Mouse (Mus musculus): ENCODE results near the gene Rgs10. TPM values are rescaled to one million over a fixed set of nuclear protein-coding genes. Genes with fewer than 3 reads are reported as not detected.

Gene Rgs10
- total and polyA plus RNA-seq, 3 experiments = 5.4 to 7.4 (median 6.5) TPM

DNA sequence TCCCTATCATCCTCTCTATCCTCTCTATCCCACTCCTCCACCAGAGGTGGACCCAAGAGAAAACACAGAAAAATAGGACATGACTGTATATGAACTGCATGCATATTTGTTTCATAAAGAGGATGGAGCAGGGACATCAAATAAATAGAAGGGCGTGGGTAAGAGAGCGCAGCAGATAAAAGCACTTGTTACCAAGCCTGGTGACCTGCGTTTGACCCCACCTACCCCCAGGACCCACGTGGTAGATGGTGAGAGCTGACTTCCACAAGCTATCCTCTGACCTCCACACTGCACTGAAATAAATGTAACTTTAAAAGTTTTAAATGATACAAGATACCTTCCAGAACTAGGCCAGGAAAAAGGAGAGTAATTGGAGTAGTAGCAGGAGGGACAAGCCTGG, 24.8 kb downstream of the Rgs10 start:
- TF ChIP-seq MAFK (IDR thresholded peaks at IDR 0.05; ENCODE audit: insufficient replicate concordance, low read length) = no peak
- no peak for TF ChIP-seq CHD1 (IDR thresholded peaks at IDR 0.05; ENCODE audit: low read depth, low read length)
- TF ChIP-seq HCFC1 (IDR thresholded peaks at IDR 0.05; ENCODE audit: low read depth, low read length) = no peak
- TF ChIP-seq JUN (IDR thresholded peaks at IDR 0.05; ENCODE audit: insufficient read depth, low read depth, low read length) = no peak
- TF ChIP-seq PAX5 (IDR thresholded peaks at IDR 0.05; ENCODE audit: low read length) = no peak
- no peak for TF ChIP-seq E2F4 (IDR thresholded peaks at IDR 0.05; ENCODE audit: insufficient replicate concordance, low read depth, low read length)
- TF ChIP-seq EP300 (IDR thresholded peaks at IDR 0.05; ENCODE audit: low read length) = no peak
- no peak for TF ChIP-seq BHLHE40 (IDR thresholded peaks at IDR 0.05; ENCODE audit: low read depth, low read length)
- TF ChIP-seq NRF1 (IDR thresholded peaks at IDR 0.05; ENCODE audit: low read depth, low read length) = no peak
- TF ChIP-seq NELFE (IDR thresholded peaks at IDR 0.05; ENCODE audit: low read depth, low read length) = no peak
- no peak for TF ChIP-seq ZKSCAN1 (IDR thresholded peaks at IDR 0.05; ENCODE audit: borderline replicate concordance, low read depth, low read length)
- TF ChIP-seq USF2 (conservative IDR thresholded peaks at IDR 0.05; ENCODE audit: low read depth, low read length) = no peak
- no peak for TF ChIP-seq ZMIZ1 (IDR thresholded peaks at IDR 0.05; ENCODE audit: low read depth, low read length)
- no peak for TF ChIP-seq ELF1 (IDR thresholded peaks at IDR 0.05; ENCODE audit: low read depth, low read length)
- no peak for TF ChIP-seq RAD21 (IDR thresholded peaks at IDR 0.05; ENCODE audit: low read depth, low read length)
- TF ChIP-seq RCOR1 (conservative IDR thresholded peaks at IDR 0.05; ENCODE audit: low read depth, low read length) = no peak
- no peak for TF ChIP-seq ZNF384 (IDR thresholded peaks at IDR 0.05; ENCODE audit: low read depth, low read length)
- Histone ChIP-seq H3K4me2 (ENCODE audit: insufficient read depth, low read depth, poor library complexity, severe bottlenecking) (no peak overlapping the region), H3K9ac (ENCODE audit: insufficient read depth, low read depth) (no peak overlapping the region), H3K4me3 (replicated peaks in 1 of 3; ENCODE audit: low read depth in 2 of 3, low read length in 2 of 3, poor library complexity in 1 of 3) (no peak overlapping the region), H3K27ac (ENCODE audit: insufficient read depth, low read depth) (no peak overlapping the region), H3K79me2 (replicated peaks; ENCODE audit: control insufficient read depth, extremely low read depth, insufficient read depth, poor library complexity, severe bottlenecking) (no peaks in the 10 kb centered on the region), H3K27me3 (replicated peaks) (no peaks in the 10 kb centered on the region), H3K9me3 (replicated peaks; ENCODE audit: low read length) (no peaks in the 10 kb centered on the region), H3K4me1 (ENCODE audit: control insufficient read depth in 1 of 2, insufficient read depth in 2 of 2) (peaks cover 19 to 41% of the 10 kb centered on the region in 2 experiments), H3K36me3 (replicated peaks in 1 of 2; ENCODE audit: control insufficient read depth in 1 of 2, insufficient read depth in 1 of 2, low read length in 1 of 2) (no peaks in the 10 kb centered on the region)
- in situ Hi-C loops (cut with MboI; ENCODE audit: low pct_ligation_motif_present, low pct_unique_long_range_greater_than_20kb, low sequenced_read_pairs) (no loop called here), dilution Hi-C loops (cut with MboI; ENCODE audit: extremely low pct_ligation_motif_present, extremely low pct_unique_long_range_greater_than_20kb, low sequenced_read_pairs) (no loop called here)
- no peak for DNase-seq (ENCODE audit: extremely low read depth)

DNA sequence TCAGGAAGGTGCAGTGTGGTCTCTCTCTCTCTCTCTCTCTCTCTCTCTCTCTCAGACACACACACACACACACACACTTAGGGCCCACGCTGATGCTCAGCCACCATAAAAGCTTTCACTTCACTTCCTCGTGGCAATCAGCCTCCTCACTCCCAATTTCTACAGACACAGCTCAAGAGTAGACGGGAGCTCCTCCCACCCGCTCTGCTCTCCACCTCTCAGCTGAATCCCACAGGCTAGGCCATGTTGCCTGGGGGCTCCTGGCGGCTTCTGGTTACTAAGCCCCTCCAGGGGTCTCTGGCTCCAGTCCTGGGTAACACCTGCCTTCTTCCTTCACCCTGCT, 25.6 kb downstream of the Rgs10 start:
- dilution Hi-C loops (cut with MboI; ENCODE audit: extremely low pct_ligation_motif_present, extremely low pct_unique_long_range_greater_than_20kb, low sequenced_read_pairs) (no loop called here), in situ Hi-C loops (cut with MboI; ENCODE audit: low pct_ligation_motif_present, low pct_unique_long_range_greater_than_20kb, low sequenced_read_pairs) (no loop called here)
- no peak overlapping the region for H3K4me3 ChIP-seq (replicated peaks in 1 of 3; ENCODE audit: low read depth in 2 of 3, low read length in 2 of 3, poor library complexity in 1 of 3)
- no peaks in the 10 kb centered on the region for H3K9me3 ChIP-seq (replicated peaks; ENCODE audit: low read length)
- no peaks in the 10 kb centered on the region for H3K36me3 ChIP-seq (replicated peaks in 1 of 2; ENCODE audit: control insufficient read depth in 1 of 2, insufficient read depth in 1 of 2, low read length in 1 of 2)
- no peaks in the 10 kb centered on the region for H3K27me3 ChIP-seq (replicated peaks)
- peak overlapping the region; percentile 10; the same call in 1 of the 2 replicates for H3K9ac ChIP-seq (ENCODE audit: insufficient read depth, low read depth)
- H3K4me2 ChIP-seq (ENCODE audit: insufficient read depth, low read depth, poor library complexity, severe bottlenecking) = peak overlapping the region; percentile 75
- peak; percentile 30 for DNase-seq (ENCODE audit: extremely low read depth)
- peaks cover 12 to 33% of the 10 kb centered on the region in 2 experiments for H3K4me1 ChIP-seq (ENCODE audit: control insufficient read depth in 1 of 2, insufficient read depth in 2 of 2)
- TF ChIP-seq SMC3 (IDR thresholded peaks at IDR 0.05; ENCODE audit: low read depth, low read length) (no peak), RAD21 (IDR thresholded peaks at IDR 0.05; ENCODE audit: low read depth, low read length) (no peak), MAX (IDR thresholded peaks at IDR 0.05; ENCODE audit: low read length) (no peak)
- H3K79me2 ChIP-seq (replicated peaks; ENCODE audit: control insufficient read depth, extremely low read depth, insufficient read depth, poor library complexity, severe bottlenecking) = no peaks in the 10 kb centered on the region
- H3K27ac ChIP-seq (ENCODE audit: insufficient read depth, low read depth) = peak overlapping the region; percentile 58

All from CH12.LX (cell line).